Mouse (Mus musculus) gonadal fat pad, adult 2 months (tissue): ENCODE measurements around the gene Eya4. TPM values are rescaled to one million over a fixed set of nuclear protein-coding genes. Genes with fewer than 3 reads are reported as not detected.

Source experiments
- DNase-seq: peaks from one replicate; pipeline ENCODE4 v3.0.0-alpha.2; 2012; ENCODE audit warnings: low read depth
- polyA plus RNA-seq: library from polyadenylated mRNA; depleted of rRNA; stranded (reverse); fragments of >200 nt; gene quantifications from 2 replicates; pipeline ENCODE4 v1.2.3, GENCODE M21; 2012

Eya4 gene
- polyA plus RNA-seq, 1 experiment = 0.32 TPM

DNA sequence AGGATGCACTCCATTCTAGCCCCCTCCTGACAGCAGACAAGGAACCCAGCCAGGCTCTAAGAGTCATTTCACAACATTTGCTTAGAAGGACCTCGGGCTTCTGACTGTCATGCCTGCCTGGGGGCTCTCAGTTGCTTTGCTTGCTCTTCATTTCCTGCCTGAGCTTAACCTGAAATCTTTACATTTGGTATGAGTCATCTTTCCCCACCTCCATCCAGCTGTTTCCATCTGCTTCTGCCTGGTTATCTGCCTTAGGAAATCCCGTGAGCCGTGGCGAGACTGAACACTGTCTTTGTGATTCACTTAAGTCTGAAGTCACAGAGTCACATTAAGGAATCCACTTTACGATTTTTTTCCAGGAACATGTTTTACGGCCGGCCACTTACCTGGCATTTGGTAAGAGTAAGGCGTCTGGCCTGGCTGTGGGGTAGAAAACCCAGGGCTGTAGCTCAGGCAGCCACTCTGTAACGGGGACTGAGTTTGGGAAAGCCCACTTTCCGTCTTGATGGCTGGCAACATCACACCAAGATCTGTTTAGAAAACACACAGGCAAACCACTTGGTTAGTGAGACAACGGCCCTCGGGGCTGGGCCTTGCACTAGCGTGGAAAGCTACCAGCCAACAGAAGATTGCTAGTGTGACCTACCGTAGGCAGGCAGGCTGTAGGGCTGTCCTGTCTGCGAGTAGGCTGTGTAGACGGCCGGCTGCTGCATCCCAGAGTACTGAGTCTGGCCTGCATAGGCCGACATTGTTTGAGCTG is 193.5 kb downstream of the Eya4 start:
- no peak for DNase-seq

DNA sequence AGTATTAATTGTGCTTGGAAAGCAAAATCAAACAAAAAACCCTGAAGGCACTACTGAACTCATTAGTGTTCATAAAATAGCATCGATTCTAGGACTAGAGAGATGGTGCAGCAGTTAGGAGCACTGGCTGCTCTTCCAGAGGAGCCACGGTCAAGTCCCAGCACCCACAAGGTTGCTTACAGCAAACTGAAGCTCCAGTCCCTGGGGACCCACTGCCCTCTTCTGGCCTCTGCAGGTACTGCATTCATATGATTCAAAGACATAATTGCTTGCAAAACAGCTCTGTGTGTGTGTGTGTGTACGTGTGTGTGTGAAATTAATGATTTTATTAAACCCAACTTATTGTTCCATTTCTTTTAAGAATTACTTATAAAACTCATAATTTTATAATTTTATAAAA is 200.2 kb downstream of the Eya4 start:
- DNase-seq = no peak

DNA sequence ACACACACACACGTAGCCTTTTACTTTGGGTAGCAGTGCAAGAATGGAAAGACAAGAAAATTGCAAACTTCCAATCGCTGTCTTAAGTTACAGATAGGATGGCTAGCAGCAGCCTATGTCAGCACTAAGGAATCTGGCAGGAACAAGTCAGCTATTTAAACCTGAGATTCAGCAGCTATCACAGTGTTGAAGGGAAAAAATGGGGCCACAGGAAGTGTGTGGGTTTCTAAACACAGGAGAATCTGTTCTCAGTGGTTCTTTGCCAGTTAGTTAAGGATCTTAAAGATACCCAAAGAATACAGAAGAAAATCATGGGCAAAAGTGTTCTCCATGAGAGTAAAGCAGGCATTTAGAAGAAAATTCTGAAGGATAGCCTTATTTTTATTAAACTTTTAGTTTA is 206.0 kb downstream of the Eya4 start:
- DNase-seq = no peak

DNA sequence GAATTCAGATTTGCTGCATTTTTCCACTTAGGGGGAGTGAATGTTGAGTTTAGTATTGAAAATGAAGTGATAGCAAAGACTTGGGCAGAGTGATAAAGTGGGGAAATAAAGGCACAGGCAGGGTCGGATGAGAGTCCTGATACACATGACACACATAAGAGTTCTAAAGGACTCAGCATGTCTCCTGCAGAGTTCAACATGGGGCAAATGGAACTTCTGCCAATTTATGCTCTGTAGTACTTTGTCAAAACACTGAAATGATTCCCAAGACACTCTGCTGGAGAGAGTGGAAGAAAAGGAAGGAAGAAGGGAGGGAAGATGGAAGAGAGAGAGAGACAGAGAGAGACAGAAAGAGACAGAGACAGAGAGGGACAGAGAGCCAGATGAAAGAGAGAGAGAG is 222.6 kb downstream of the Eya4 start:
- DNase-seq = no peak

DNA sequence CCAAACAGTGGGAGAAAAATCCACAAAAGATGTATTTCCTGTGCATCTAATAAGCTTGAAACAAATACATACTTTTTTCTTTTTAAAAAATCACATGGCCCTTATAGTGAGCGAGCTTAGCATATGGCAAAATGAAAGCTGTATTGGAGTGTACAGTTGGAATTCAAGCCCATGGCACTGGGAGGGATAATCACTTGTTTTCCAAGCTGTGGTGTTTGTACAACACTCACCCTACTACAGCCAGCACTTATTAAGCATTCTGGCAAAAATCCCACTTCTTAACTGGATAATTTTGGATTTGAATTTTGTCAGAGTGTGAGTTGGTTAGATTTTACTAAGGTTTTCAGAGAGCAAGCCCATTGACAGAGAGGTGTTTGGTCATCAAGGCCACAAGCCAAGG is 223.4 kb downstream of the Eya4 start:
- DNase-seq = no peak

DNA sequence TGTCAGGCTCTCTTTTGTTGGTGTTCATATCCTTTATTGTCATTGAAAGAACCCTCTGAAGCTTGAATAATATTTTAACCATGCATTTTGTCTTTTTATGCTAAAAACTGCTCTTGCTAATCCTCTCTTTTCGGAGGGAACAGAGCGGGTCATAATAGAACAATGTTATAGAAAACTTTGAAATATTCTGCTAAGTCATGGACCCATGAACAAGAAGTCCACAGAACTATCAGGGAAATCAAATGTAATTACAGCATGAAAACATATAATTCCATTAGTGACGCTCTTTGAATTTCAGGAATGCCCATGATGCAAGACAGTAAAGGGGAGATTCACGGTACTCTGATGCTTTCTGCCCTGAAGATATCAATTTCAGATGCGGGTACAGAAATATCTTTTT is 224.1 kb downstream of the Eya4 start:
- no peak for DNase-seq

DNA sequence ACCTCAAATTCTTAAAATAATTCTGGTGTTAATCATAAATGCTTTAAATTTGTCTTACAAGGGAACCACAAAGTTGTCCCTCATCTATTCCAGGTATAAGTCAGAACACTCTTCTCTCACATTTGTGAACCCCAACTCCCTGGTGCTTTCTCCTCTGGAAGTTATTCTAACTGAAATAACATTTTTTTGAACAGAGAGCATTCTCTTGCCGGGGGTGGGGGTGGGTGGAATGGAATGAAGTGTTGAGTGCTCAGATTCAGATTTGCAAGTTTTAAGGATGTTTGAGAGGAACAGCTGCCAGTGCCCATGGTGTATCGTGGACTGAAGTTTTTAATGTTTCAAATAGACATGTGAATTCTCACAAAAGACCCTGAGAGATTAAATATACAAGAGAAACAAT is 230.1 kb downstream of the Eya4 start:
- no peak for DNase-seq

DNA sequence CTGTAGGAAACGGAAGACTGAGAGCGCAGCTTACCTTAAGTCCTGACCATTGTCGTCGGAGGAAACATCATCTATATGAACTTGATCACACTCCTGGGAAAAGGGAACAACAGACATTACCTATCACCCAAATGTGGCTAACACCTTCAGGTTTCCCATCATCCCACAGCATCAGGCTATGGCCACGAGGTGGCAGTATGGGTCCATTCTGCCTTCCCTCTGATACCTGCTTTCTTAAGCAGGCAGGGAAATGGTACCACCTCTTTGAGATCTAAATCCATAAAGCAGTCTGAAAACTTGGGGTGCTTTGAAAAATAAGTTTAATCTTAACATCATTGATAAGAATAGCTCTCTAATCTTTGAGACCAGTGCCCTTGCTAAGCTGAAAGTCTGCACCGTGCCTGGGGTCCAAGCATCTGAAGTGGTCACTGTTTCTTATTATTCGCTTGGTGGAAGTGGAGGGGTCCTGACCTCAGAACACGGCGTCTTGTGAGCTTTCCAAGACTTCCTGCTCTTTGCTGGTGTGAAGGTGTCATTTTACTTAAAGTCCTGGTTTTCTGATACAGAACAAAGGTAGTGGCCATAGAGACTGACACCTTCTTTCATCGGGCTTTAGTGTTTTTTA is 233.7 kb downstream of the Eya4 start:
- peak; percentile 3 for DNase-seq

DNA sequence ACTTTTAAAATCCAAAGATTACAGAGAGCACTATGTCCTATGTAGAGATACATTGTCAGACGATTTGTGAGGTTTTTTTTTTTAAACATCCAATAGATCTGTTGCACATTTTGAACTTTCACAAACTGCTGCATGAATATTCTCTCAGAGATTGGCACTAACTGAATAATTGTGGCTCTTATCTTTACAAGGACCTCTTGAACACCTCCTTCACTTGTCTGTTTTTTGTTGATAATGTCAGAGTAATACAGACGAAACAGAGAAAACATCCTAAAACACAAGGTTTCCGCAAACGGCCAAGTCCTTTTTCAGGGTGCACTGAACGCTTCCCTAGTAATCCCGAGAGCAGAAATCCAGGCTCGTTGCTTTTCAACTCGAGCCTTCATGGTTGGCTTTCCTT is 234.5 kb downstream of the Eya4 start:
- no peak for DNase-seq

DNA sequence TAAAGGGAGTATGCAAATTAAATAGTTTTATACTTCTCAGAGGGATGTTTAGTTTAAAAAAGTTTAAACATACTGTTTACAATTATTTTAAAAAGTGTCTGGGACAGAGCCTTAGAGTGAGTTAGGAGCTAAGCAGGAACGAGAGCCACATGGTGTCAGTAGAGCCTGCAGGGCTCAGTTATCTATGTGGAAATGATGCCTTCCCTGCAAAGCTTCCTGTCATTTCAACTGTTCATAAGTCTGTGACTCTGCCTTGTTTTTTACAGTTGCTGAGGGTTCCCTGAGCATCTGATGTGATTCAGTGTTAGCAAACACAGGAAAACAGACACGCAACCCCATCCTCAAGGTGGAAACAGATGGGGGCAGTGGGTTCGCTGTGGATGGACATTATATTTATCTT is 235.3 kb downstream of the Eya4 start:
- no peak for DNase-seq

DNA sequence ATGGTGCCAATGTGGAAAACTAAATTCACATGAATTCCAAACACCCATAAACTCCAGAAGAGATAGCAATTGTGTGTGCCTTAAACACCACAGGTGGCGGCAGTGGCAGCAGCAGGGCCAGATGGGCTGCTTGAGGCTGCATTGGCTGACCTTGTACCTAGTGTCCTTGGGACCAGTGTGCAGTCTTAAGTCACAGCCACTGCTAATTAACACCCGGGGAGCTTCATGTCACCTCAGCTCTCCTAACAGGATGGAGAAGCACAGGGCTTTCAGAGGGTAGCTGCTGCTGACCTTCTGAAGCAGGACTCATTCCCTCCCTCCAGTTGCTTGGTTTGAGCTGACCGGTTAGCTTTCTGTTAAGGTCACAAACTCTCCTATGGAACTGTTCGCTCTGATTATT is 242.5 kb downstream of the Eya4 start:
- DNase-seq = no peak

DNA sequence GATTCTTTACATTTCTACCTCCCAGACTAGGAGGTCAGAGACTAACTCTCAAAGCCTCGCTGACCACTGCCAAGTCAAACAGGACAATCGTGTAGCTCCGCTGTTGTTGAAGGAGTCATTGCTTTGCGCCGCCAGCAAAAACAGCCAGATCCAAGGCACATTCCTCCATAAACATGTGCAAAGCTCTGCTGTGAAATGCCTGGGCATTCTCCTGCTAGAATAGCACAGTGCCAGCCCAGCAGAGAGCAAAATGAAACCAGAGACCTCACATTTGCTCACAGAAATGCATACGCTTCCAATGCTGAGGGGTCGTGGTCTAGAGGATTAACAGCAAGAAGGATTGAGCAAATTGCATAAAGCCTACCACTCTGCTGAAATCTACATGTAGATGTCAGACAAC is 258.1 kb downstream of the Eya4 start:
- DNase-seq = no peak

DNA sequence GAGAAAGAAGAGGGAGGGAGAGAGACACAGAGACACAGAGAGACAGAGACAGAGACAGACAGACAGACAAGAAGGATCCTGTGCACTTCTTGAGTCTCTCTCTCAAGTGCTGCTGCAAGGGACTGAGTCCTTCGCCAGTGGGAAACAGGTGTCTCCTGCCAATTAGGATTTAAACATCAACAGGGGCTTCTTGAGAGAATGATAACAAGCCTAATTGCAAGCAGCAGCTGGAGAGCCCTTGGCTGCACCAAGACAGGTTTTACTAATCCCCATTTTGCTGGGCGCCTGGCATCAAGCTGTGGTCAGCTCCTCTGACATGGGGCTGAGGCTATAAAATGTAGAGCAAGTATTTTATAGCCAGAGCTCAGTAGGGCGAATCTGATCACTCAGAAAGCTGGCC is 259.0 kb downstream of the Eya4 start:
- no peak for DNase-seq

DNA sequence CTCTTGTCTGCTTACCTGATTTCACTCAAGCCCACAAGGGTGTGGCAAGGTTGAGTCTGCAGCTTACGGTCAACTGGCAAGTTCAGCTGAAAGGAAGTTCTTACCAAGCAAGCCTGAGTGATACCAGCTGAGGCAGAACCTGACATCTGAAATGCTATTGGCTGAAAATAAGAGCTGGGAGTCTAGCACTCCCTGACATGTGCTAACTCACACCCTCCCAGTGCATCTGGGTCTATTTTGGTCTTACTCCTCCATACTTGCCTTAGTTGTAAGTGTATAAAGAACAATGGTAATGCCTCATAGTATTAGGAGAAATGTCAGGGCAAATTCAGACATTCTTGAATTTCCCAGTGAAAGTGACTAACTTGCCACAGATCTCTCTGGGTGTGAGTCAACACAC is 260.3 kb downstream of the Eya4 start:
- DNase-seq = no peak

DNA sequence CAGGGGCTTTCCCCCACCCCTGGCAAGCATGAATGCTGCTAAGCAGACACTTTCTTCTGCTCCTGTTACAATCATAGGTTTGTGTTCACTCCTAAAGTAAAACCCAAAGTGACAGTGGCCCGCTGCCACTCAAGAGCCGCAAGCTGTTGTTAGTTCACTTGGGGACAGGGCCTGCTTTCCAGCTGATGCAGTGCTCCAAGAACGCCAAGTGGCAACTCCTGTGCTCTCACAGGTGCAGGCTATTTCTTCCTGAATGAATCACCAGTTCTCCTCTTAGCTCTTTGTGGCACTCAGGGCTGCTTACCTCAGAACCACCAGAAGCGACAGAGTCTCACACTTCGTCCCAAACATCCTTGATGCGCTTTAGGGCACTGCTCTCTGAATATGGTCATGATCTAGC is 261.3 kb downstream of the Eya4 start:
- no peak for DNase-seq

DNA sequence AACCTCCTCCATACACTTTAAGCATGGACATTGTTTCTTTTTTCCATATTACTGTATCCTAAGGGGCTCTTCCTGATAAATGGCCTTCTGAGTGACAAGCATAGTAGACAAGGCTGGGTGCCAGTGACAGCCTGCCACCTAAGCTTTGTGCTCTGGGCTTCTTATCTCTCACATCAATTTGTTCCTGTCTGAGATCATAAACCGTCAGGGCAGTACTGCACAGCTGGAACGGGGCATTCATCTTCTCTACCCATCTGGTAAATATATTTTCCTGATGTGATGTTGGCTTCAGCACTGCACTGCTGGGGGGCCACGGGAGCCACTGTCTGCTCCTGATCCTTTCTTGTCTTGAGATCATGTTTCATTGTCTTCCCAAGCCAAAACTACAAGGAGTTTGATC is 261.8 kb downstream of the Eya4 start:
- no peak for DNase-seq

DNA sequence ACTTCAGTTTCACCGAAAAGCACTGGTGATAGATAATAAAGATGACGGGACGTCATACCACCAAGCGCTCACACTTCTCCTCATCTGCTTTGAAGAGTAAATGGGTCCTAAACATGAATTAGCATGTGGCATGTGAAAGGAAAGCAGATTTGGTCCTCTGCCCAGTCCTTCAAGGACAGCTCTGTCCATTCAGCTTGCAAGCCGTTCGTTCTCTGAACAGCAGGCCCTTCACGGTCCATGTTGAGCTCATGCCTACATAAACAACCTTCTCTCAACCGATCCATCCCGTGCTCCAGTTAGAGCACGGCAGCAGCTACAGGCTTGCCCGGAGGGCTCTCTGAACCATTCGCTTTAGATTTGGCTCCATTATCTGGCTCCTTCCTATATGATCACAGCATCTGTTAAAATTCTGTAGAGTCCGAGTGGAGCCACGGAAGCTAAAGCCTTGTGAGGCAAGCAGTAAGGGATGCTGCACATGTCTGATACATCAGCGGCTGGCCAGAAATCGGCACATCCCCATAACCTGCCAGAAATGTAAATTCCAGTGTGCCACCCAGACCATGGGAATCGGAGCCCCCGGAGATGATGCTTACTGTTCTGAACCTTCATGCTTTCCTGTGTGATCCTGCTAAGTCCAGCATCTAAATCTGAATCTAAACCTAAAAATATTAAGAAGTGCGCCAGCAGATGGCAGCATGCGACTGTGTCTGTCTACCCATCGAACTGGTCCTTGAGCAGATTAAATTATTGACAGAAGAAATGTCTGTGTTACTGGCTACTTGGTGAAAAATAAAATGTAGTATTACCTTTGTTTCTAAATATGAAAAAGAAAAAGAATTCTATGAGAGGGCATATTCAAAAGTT is 264.0 kb downstream of the Eya4 start:
- no peak for DNase-seq

DNA sequence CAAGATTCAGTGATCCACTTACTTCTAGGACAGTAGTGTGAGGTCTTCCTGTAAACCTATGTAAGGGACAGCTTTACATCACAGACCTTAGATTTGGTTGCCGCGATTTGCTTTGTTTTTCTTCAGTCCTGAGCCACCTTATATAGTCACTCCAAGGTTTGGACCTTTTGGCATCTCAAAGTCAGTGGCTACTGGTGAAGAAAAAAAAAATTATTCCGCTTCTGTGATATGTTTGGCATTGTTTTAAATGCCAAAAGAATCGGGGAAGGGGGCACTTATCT is 269.1 kb downstream of the Eya4 start:
- DNase-seq = no peak

DNA sequence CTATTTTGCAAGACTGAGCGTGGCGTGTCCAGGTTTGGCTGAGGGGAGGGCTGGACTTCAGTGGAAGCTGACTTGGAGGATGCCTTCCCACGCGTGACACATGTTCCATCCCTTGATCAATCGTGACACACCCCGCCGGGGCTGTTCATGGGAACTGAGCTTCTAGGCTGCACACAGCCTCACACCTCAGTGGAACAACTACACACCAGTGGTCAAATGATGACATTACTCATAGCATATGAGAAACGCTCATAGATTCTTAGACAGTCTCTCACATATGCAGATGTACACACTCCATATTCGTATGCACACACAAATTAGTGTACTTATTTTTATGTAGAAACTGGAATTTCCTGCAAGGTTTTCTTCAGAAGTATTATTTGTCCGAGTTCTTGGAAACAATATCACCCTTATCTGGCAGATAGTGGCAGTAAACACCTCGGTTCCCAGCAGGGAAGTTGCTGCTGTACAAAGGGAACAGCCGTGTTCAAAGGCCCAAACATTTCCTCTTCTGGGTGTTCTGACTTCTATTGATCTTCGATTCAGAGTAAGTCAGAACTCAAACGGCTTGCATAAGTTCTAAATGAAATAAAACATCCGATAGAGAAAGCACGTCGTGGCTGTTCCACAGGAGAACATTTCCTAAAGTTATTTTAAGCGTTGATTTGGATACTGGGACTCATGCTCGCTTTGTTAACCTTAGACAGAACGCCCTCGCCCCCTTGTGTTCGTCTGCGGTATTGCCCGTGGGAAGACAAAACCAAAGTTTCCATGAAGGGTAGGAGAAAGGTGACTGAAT is 269.6 kb downstream of the Eya4 start:
- DNase-seq = peak; percentile 2

DNA sequence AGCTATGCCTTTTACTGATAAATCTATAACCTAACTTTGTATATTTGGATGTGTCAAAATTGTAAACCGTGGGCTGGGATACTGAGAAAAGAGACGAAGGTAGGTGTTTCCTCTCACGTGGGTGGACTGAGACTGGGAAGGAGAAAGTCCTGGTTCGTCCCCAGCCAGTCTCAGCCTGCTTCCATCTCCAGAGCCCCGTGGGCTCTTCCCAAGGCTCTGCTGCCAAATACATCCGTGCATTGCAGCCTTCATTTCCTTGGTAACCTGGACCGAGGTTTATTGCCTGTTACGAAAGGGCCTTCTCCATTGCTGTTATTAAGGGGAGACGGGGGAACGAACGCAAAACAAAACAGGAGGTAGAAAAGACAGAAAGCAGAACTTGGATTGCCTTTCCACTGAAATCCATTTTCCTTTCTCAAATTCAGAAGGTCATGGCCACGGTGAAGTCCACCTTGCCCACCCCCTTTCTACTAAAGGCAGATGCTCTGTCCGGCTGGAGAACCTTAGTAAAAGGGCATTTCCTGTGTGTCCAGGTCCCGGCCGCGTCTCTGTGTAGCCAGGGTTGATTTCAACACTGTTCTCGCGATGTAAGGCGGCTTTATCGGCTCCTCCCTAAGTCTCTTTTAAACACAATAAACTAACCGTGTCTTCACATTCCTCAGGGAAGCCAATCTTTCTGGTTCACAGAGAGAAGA is 273.7 kb downstream of the Eya4 start:
- DNase-seq = no peak

DNA sequence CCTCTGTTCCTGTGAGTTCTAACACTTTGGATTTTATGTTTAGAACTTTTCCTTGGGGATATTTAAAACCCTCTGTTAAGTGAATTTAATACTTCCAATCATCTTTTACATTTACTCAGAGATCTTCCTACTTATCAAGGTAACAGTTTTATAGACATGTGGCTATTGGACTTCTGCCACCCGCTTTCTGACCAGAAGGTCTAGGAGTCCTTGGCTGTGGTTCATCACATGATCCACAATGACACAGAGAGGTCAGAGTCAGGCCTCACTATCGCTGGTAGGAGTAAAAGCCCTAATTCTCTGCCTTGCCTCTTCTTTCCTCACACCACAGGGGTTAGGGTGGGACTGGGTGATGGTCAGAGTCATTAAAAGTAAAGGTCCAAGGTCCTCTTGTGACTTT is 277.2 kb downstream of the Eya4 start:
- no peak for DNase-seq

DNA sequence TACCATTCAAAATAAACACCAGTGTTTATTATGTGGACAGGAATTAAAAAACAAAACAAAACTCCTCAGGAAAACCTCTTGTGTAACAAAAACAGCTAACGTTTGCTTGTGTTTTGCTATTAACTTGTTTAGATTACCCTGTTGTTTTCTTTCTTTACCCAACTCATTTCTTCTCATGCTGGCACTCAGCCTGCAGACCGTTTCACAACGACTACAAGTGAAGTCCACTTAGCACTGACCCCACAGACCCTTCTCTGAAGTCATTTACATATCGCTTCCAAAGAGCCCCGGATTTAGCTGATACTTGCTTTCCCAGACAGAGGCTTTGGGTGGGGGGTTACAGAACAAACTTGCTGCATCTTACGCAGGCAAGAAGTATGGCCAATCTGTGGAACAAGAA is 286.9 kb downstream of the Eya4 start:
- DNase-seq = no peak
